Mouse (Mus musculus) adrenal gland, adult 2 months (tissue): ENCODE measurements at regions not wholly inside any gene's neighbourhood (a gene's known extent, or its start where the extent isn't known, plus 50 kb on each side); places are given as distances from the start of the nearest gene placed in this dataset.

Experiments used
- DNase-seq: peaks from one replicate; pipeline ENCODE4 v3.0.0; 2021

GRCm38 (mm10) chr16:29991876-29992380 is 72.3 kb upstream of the Hes1 start:
- DNase-seq = no peak

GRCm38 (mm10) chr16:29993111-29993510 is 71.1 kb upstream of the Hes1 start:
- DNase-seq = no peak

- no peak for DNase-seq
Observed at GRCm38 (mm10) chr16:29993535-29993934, 70.6 kb upstream of the Hes1 start.

GRCm38 (mm10) chr16:29996139-29997069 is 67.8 kb upstream of the Hes1 start:
- DNase-seq = no peak

GRCm38 (mm10) chr16:30000166-30000565 is 64.0 kb upstream of the Hes1 start:
- no peak for DNase-seq

GRCm38 (mm10) chr16:30005124-30005523 is 59.1 kb upstream of the Hes1 start:
- DNase-seq = no peak

- DNase-seq = no peak
Observed at GRCm38 (mm10) chr16:30006826-30007225, 57.4 kb upstream of the Hes1 start.

GRCm38 (mm10) chr16:30008451-30009357 is 55.5 kb upstream of the Hes1 start:
- DNase-seq = peak; percentile 94

GRCm38 (mm10) chr16:30009521-30010186 is 54.5 kb upstream of the Hes1 start:
- DNase-seq = peak; percentile 24

- no peak for DNase-seq
Observed at GRCm38 (mm10) chr16:30013123-30013522, 51.1 kb upstream of the Hes1 start.

GRCm38 (mm10) chr16:30013943-30014342 is 50.2 kb upstream of the Hes1 start:
- DNase-seq = no peak
